Mouse (Mus musculus) CH12.LX (cell line): Measurements from ENCODE around the gene Pik3r2. TPM values are rescaled to one million over a fixed set of nuclear protein-coding genes. Genes with fewer than 3 reads are reported as not detected.
A peak's percentile ranks its signal among the peaks of the same experiment; 100 is the strongest.

Source experiments
- DNase-seq: peaks from one replicate; pipeline ENCODE4 v3.0.0-alpha.2; 2013; ENCODE audit errors: extremely low read depth
- H3K27ac ChIP-seq: 2 replicates; pipeline ENCODE4 v1.5.1; 2012; ENCODE audit warnings: low read depth, mild to moderate bottlenecking, control low read depth, moderate library complexity; ENCODE audit not compliant: insufficient read depth
- H3K27me3 ChIP-seq: replicated peaks from 2 replicates; pipeline ENCODE3; 2012; ENCODE audit warnings: inconsistent platforms
- H3K36me3 ChIP-seq, 2 experiments: replicated peaks in 1 of 2; 2 replicates each; pipeline versions ENCODE3 to v1.6.1; 2012; ENCODE audit warnings: inconsistent platforms in 1 of 2, low read length in 1 of 2, mild to moderate bottlenecking in 1 of 2, mixed read lengths in 1 of 2, moderate library complexity in 1 of 2; ENCODE audit not compliant: control insufficient read depth in 1 of 2, insufficient read depth in 1 of 2
- H3K4me1 ChIP-seq, 2 experiments: 2 replicates each; pipeline ENCODE4 v1.6.1; 2012; ENCODE audit warnings: inconsistent platforms in 1 of 2, moderate library complexity in 1 of 2; ENCODE audit not compliant: insufficient read depth in 2 of 2, control insufficient read depth in 1 of 2
- H3K4me2 ChIP-seq: 2 replicates; pipeline ENCODE4 v1.6.1; 2012; ENCODE audit warnings: low read depth, mild to moderate bottlenecking, control low read depth; ENCODE audit not compliant: poor library complexity, insufficient read depth, severe bottlenecking
- H3K4me3 ChIP-seq, 3 experiments: fragments of 150-350 bp in 1 of 3; sonication (generic) in 1 of 3; replicated peaks in 1 of 3; 2 replicates each; pipeline versions ENCODE3 to v1.5.1; 2011 to 2012; ENCODE audit warnings: low read depth in 2 of 3, low read length in 2 of 3, mild to moderate bottlenecking in 2 of 3, moderate library complexity in 2 of 3, control low read depth in 1 of 3, improper control_type of control experiment in 1 of 3, inconsistent platforms in 1 of 3, mixed read lengths in 1 of 3; ENCODE audit not compliant: poor library complexity in 1 of 3
- H3K79me2 ChIP-seq: replicated peaks from 2 replicates; pipeline ENCODE4 v1.6.1; 2012; ENCODE audit warnings: mild to moderate bottlenecking, moderate library complexity; ENCODE audit not compliant: control insufficient read depth, poor library complexity, insufficient read depth, severe bottlenecking; ENCODE audit errors: extremely low read depth
- H3K9ac ChIP-seq: 2 replicates; pipeline ENCODE4 v1.6.1; 2012; ENCODE audit warnings: low read depth, mild to moderate bottlenecking, control low read depth, moderate library complexity; ENCODE audit not compliant: insufficient read depth
- H3K9me3 ChIP-seq: replicated peaks from 2 replicates; pipeline ENCODE3; 2012; ENCODE audit warnings: low read length, inconsistent platforms, mixed read lengths
- BHLHE40 ChIP-seq: IDR thresholded peaks from 2 replicates; pipeline ENCODE4 v1.6.1; 2011; ENCODE audit warnings: mild to moderate bottlenecking, low read depth, low read length, improper control_type of control experiment
- CHD2 ChIP-seq: IDR thresholded peaks from 2 replicates; pipeline ENCODE4 v1.6.1; 2011; ENCODE audit warnings: low read length, improper control_type of control experiment
- CTCF ChIP-seq, 2 experiments: IDR thresholded peaks in 1 of 2; conservative IDR thresholded peaks in 1 of 2; 2 replicates each; pipeline ENCODE4 v1.5.1; 2011 to 2012; ENCODE audit warnings: low read depth in 2 of 2, low read length in 2 of 2, improper control_type of control experiment in 1 of 2, inconsistent platforms in 1 of 2, mild to moderate bottlenecking in 1 of 2, moderate library complexity in 1 of 2
- E2F4 ChIP-seq: IDR thresholded peaks from 2 replicates; pipeline ENCODE4 v1.6.1; 2011; ENCODE audit warnings: low read depth, low read length, improper control_type of control experiment; ENCODE audit not compliant: insufficient replicate concordance
- ELF1 ChIP-seq: IDR thresholded peaks from 2 replicates; pipeline ENCODE4 v1.6.1; 2014; ENCODE audit warnings: low read depth, mild to moderate bottlenecking, inconsistent platforms, low read length, improper control_type of control experiment
- EP300 ChIP-seq: IDR thresholded peaks from 2 replicates; pipeline ENCODE4 v1.6.1; 2011; ENCODE audit warnings: low read length, improper control_type of control experiment
- ETS1 ChIP-seq: conservative IDR thresholded peaks from 2 replicates; pipeline ENCODE4 v1.6.1; 2012; ENCODE audit warnings: low read depth, mild to moderate bottlenecking, inconsistent platforms, low read length, improper control_type of control experiment, moderate library complexity
- HCFC1 ChIP-seq: IDR thresholded peaks from 2 replicates; pipeline ENCODE4 v1.6.1; 2012; ENCODE audit warnings: low read depth, mild to moderate bottlenecking, inconsistent platforms, low read length, improper control_type of control experiment
- IRF4 ChIP-seq: IDR thresholded peaks from 2 replicates; pipeline ENCODE4 v1.6.1; 2014; ENCODE audit warnings: low read depth, mild to moderate bottlenecking, inconsistent platforms, low read length, improper control_type of control experiment
- JUN ChIP-seq: IDR thresholded peaks from 2 replicates; pipeline ENCODE4 v1.6.1; 2011; ENCODE audit warnings: low read depth, mild to moderate bottlenecking, low read length, improper control_type of control experiment, moderate library complexity; ENCODE audit not compliant: insufficient read depth
- JUND ChIP-seq: conservative IDR thresholded peaks from 2 replicates; pipeline ENCODE4 v1.6.1; 2011; ENCODE audit warnings: low read depth, low read length, improper control_type of control experiment
- KAT2A ChIP-seq: IDR thresholded peaks from 2 replicates; pipeline ENCODE4 v1.6.1; 2012; ENCODE audit warnings: low read length, improper control_type of control experiment, inconsistent platforms; ENCODE audit not compliant: insufficient replicate concordance
- MAFK ChIP-seq: IDR thresholded peaks from 2 replicates; pipeline ENCODE4 v1.6.1; 2011; ENCODE audit warnings: low read length, improper control_type of control experiment; ENCODE audit not compliant: insufficient replicate concordance
- MAX ChIP-seq: IDR thresholded peaks from 2 replicates; pipeline ENCODE4 v1.6.1; 2011; ENCODE audit warnings: low read length, improper control_type of control experiment
- MEF2A ChIP-seq: IDR thresholded peaks from 2 replicates; pipeline ENCODE4 v1.6.1; 2014; ENCODE audit warnings: low read depth, mild to moderate bottlenecking, inconsistent platforms, low read length, improper control_type of control experiment, borderline replicate concordance
- MXI1 ChIP-seq: IDR thresholded peaks from 2 replicates; pipeline ENCODE4 v1.6.1; 2011; ENCODE audit warnings: mild to moderate bottlenecking, low read depth, low read length, improper control_type of control experiment
- MYC ChIP-seq: IDR thresholded peaks from 2 replicates; pipeline ENCODE4 v1.6.1; 2011; ENCODE audit warnings: low read depth, mild to moderate bottlenecking, improper control_type of control experiment, low read length
- NELFE ChIP-seq: IDR thresholded peaks from 2 replicates; pipeline ENCODE4 v1.6.1; 2011; ENCODE audit warnings: low read depth, low read length, improper control_type of control experiment
- PAX5 ChIP-seq: IDR thresholded peaks from 2 replicates; pipeline ENCODE4 v1.6.1; 2012; ENCODE audit warnings: low read length, inconsistent platforms, mixed read lengths
- POLR2A ChIP-seq: IDR thresholded peaks from 2 replicates; pipeline ENCODE4 v1.6.1; 2011; ENCODE audit warnings: low read depth, mild to moderate bottlenecking, improper control_type of control experiment, low read length
- RCOR1 ChIP-seq: conservative IDR thresholded peaks from 2 replicates; pipeline ENCODE4 v1.6.1; 2012; ENCODE audit warnings: low read depth, mild to moderate bottlenecking, inconsistent platforms, low read length, improper control_type of control experiment
- SIN3A ChIP-seq: IDR thresholded peaks from 2 replicates; pipeline ENCODE4 v1.6.1; 2012; ENCODE audit warnings: low read length, improper control_type of control experiment, inconsistent platforms
- SMC3 ChIP-seq: IDR thresholded peaks from 2 replicates; pipeline ENCODE4 v1.6.1; 2011; ENCODE audit warnings: low read depth, low read length, improper control_type of control experiment
- TBP ChIP-seq: conservative IDR thresholded peaks from 2 replicates; pipeline ENCODE4 v1.6.1; 2011; ENCODE audit warnings: low read depth, low read length, improper control_type of control experiment
- TCF12 ChIP-seq: IDR thresholded peaks from 2 replicates; pipeline ENCODE4 v1.6.1; 2014; ENCODE audit warnings: low read depth, mild to moderate bottlenecking, inconsistent platforms, low read length, improper control_type of control experiment
- UBTF ChIP-seq: IDR thresholded peaks from 2 replicates; pipeline ENCODE4 v1.6.1; 2012; ENCODE audit warnings: low read depth, mild to moderate bottlenecking, inconsistent platforms, low read length, improper control_type of control experiment, moderate library complexity
- ZC3H11A ChIP-seq: IDR thresholded peaks from 2 replicates; pipeline ENCODE4 v1.6.1; 2012; ENCODE audit warnings: low read depth, mild to moderate bottlenecking, inconsistent platforms, low read length, improper control_type of control experiment
- ZMIZ1 ChIP-seq: IDR thresholded peaks from 2 replicates; pipeline ENCODE4 v1.6.1; 2012; ENCODE audit warnings: low read depth, mild to moderate bottlenecking, inconsistent platforms, low read length, improper control_type of control experiment
- ZNF384 ChIP-seq: IDR thresholded peaks from 2 replicates; pipeline ENCODE4 v1.6.1; 2012; ENCODE audit warnings: low read depth, low read length, improper control_type of control experiment, inconsistent platforms
- dilution Hi-C: fragments of 300-500 bp; cut with MboI; formaldehyde crosslinking; loops from 2 replicates; pipeline ENCODE4 v1.14.3; 2020; ENCODE audit warnings: low sequenced_read_pairs; ENCODE audit not compliant: extremely low pct_unique_long_range_greater_than_20kb, extremely low pct_ligation_motif_present
- in situ Hi-C: fragments of 300-500 bp; cut with MboI; formaldehyde crosslinking; loops from 3 replicates; pipeline ENCODE4 v1.14.3; 2019; ENCODE audit warnings: low sequenced_read_pairs, low pct_ligation_motif_present, low pct_unique_long_range_greater_than_20kb, mixed read lengths
- polyA plus RNA-seq: library from polyadenylated mRNA; unstranded; fragments of >175 nt; gene quantifications from 2 replicates; pipeline ENCODE4 v1.2.1, GENCODE M21; 2012; ENCODE audit warnings: low read depth; ENCODE audit not compliant: insufficient read length
- total RNA-seq, 2 experiments: library from RNA; depleted of rRNA; stranded (reverse); fragments of 300-350 nt in 1 of 2; fragments of >200 nt in 1 of 2; gene quantifications; 2 replicates each; pipeline ENCODE4 v1.2.3; 2012 to 2014

Pik3r2 gene
- total and polyA plus RNA-seq, 3 experiments, result 13.8 to 45.9 (median 25.8) TPM

DNA sequence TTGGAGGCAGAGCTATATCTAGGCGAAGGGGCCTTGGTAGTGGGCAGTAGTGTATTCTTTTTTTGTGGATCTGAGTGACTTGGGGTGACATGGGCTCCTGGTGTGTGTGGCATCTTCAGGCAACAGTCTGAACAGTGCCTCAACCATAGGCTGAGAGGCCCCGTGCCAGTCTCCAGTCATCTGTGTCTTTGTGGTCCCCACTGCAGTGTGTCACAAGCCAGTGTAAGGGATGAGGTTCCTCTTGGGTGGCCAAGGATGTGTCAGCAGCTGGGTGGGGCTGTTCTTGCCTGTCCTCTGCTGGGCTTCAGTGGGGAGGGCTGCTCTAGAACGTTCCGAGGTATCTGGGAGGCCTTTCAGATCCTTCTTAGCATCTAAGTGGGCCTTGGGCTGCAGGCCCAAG is 45.6 kb downstream of the Pik3r2 start:
- Histone ChIP-seq H3K9me3 (no peaks in the 10 kb centered on the region), H3K9ac (peak overlapping the region; percentile 43; the same call in 1 of the 2 replicates), H3K79me2 (no peaks in the 10 kb centered on the region), H3K4me2 (no peak overlapping the region), H3K4me3 (peak overlapping the region in 2 of 3 experiments; percentile 39 to 64), H3K27me3 (no peaks in the 10 kb centered on the region), H3K36me3 (no peaks in the 10 kb centered on the region), H3K27ac (peak overlapping the region; percentile 15; the same call in 1 of the 2 replicates), H3K4me1 (peaks cover 22 to 33% of the 10 kb centered on the region in 2 experiments)
- in situ Hi-C loops, result no loop called here
- TF ChIP-seq JUND, result no peak
- TF ChIP-seq TCF12, result no peak
- TF ChIP-seq ETS1, result peak; percentile 59
- TF ChIP-seq SMC3, result 0 out of 2 replicates have a peak, but pooled peaks have one; percentile 2
- peak; percentile 82 for TF ChIP-seq BHLHE40
- dilution Hi-C loops, result no loop called here
- DNase-seq, result peak; percentile 76

DNA sequence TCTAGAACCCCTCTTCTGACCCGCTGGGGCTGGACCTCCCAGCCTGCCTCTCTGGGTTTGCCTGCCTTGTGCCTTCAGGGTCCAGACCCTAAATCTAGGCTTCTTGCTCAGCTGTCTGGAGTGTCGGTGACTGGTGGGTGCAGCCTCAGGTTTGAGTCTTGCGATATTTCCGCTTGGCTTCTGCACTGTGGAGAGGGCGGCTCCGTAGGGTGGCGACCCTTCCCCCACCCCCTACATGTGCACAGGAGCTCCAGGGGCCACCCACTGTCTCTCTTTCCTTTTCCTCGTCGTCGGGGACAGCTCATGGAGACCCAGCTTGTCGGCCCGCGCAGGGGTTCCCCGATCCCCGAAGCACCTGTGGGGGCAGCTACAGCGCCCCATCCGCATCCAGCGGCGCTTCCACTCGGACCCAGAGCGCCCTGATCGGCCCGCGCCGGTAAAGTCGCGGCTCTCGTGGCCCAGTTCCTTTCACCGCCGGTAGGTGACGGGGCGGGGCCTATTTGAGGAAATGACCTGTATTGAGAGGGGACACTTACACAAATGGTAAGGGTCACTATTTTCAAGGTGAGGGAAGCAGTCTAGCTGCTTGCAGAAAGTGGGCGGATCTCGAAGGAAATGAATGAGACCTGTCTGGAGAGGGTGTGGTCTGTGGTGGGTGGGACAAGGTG is 46.6 kb downstream of the Pik3r2 start:
- H3K27me3 ChIP-seq, result no peaks in the 10 kb centered on the region
- no peaks in the 10 kb centered on the region for H3K36me3 ChIP-seq
- TF ChIP-seq MYC (no peak), PAX5 (no peak), HCFC1 (peak; percentile 42; the same call in 1 of the 2 replicates), TBP (0 out of 2 replicates have a peak, but pooled peaks have one; percentile 23), TCF12 (peak; percentile 12; the same call in 1 of the 2 replicates), E2F4 (no peak), JUND (no peak), MAX (peak; percentile 68), ZNF384 (no peak), MAFK (no peak), ELF1 (peak; percentile 65), ZC3H11A (no peak), NELFE (peak; percentile 58), CHD2 (peak; percentile 86), ZMIZ1 (no peak), KAT2A (no peak), MEF2A (0 out of 2 replicates have a peak, but pooled peaks have one; percentile 44), CTCF (conservative IDR thresholded peaks at IDR 0.05 in 1 of 2, IDR thresholded peaks at IDR 0.05 in 1 of 2; ENCODE audit: low read depth in 2 of 2, low read length in 2 of 2) (peak in 1 of 2 experiments; percentile 39; a peak in 2 of 4 replicates), UBTF (peak; percentile 33; the same call in 1 of the 2 replicates), EP300 (no peak), IRF4 (no peak), SIN3A (0 out of 2 replicates have a peak, but pooled peaks have one; percentile 55), MXI1 (peak; percentile 75), BHLHE40 (peak; percentile 11; the same call in 1 of the 2 replicates), JUN (no peak), RCOR1 (no peak), POLR2A (peak; percentile 58; the same call in 1 of the 2 replicates)
- dilution Hi-C loops, result no loop called here
- H3K9me3 ChIP-seq, result no peaks in the 10 kb centered on the region
- peak overlapping the region; percentile 64 for H3K4me2 ChIP-seq
- H3K4me3 ChIP-seq, result peak overlapping the region; percentile 47 to 64 (median 55)
- H3K9ac ChIP-seq, result peak overlapping the region; percentile 43; the same call in 1 of the 2 replicates
- H3K27ac ChIP-seq, result 0 out of 2 replicates have a peak overlapping the region, but pooled peaks have one; percentile 6
- in situ Hi-C loops, result no loop called here
- peaks cover 22 to 33% of the 10 kb centered on the region in 2 experiments for H3K4me1 ChIP-seq
- no peaks in the 10 kb centered on the region for H3K79me2 ChIP-seq
- DNase-seq, result peak; percentile 77
